Mouse (Mus musculus): ENCODE data around the gene Phf7. TPM values are rescaled to one million over a fixed set of nuclear protein-coding genes. Genes with fewer than 3 reads are reported as not detected.

Gene Phf7
- polyA plus RNA-seq, 1 experiment from 2014 or later = 14.4 TPM

- H3K9me3 ChIP-seq (ENCODE audit: control insufficient read depth, low read length) = no peaks in the 10 kb centered on the region
- H3K27ac ChIP-seq (ENCODE audit: low read depth) = no peak within 1 kb of the TSS
- no peak within 1 kb of the TSS for H3K4me3 ChIP-seq (ENCODE audit: low read depth, low read length)
- peak within 1 kb of the TSS; percentile 26 for H3K4me2 ChIP-seq (ENCODE audit: low read length)
- no peaks in the 10 kb centered on the region; the same call in 1 of the 2 replicates for H3K4me1 ChIP-seq (replicated peaks; ENCODE audit: control insufficient read depth, insufficient read depth, low read length)
- H3K36me3 ChIP-seq (ENCODE audit: control insufficient read depth, insufficient read depth, low read length) = no peaks in the 10 kb centered on the region
- peak; percentile 77 for ATAC-seq (replicated peaks; ENCODE audit: low FRiP score, low TSS enrichment, low read depth)
- WGBS = 9% methylated on average over 11 of the region's 11 CpGs
- H3K9ac ChIP-seq (ENCODE audit: low read length) = 0 out of 2 replicates have a peak within 1 kb of the TSS, but pooled peaks have one; percentile 13
- no peaks in the 10 kb centered on the region for H3K27me3 ChIP-seq (replicated peaks; ENCODE audit: control insufficient read depth, insufficient read depth, low read length)
- DNase-seq (ENCODE audit: low spot score) = peak; percentile 66
These were observed 33.5 kb downstream of the Phf7 start, which contains the start of gene Sema3g for GRCm38 (mm10) chr14:31217666-31218065. Sema3g (plus strand) TSS chr14:31217860.

GRCm38 (mm10) chr14:31216846-31217245 lies 34.3 kb downstream of the Phf7 start, which contains the start of gene Nisch:
Nisch (minus strand) TSS chr14:31216946.
- no peaks in the 10 kb centered on the region for H3K36me3 ChIP-seq (ENCODE audit: control insufficient read depth, insufficient read depth, low read length)
- DNase-seq (ENCODE audit: low spot score) (no peak), ATAC-seq (replicated peaks; ENCODE audit: low FRiP score, low TSS enrichment, low read depth) (no peak)
- no peaks in the 10 kb centered on the region; the same call in 1 of the 2 replicates for H3K4me1 ChIP-seq (replicated peaks; ENCODE audit: control insufficient read depth, insufficient read depth, low read length)
- 78% methylated on average over 2 of the region's 2 CpGs for WGBS
- no peak within 1 kb of the TSS for H3K4me3 ChIP-seq (ENCODE audit: low read depth, low read length)
- no peak within 1 kb of the TSS for H3K27ac ChIP-seq (ENCODE audit: low read depth)
- H3K27me3 ChIP-seq (replicated peaks; ENCODE audit: control insufficient read depth, insufficient read depth, low read length) = no peaks in the 10 kb centered on the region
- H3K9me3 ChIP-seq (ENCODE audit: control insufficient read depth, low read length) = no peaks in the 10 kb centered on the region
- H3K9ac ChIP-seq (ENCODE audit: low read length) = 0 out of 2 replicates have a peak within 1 kb of the TSS, but pooled peaks have one; percentile 13
- peak within 1 kb of the TSS; percentile 26 for H3K4me2 ChIP-seq (ENCODE audit: low read length)

- WGBS = 34% methylated on average over 15 of the region's 15 CpGs
These were observed 35.7 kb downstream of the Phf7 start for GRCm38 (mm10) chr14:31215157-31216002.

DNA sequence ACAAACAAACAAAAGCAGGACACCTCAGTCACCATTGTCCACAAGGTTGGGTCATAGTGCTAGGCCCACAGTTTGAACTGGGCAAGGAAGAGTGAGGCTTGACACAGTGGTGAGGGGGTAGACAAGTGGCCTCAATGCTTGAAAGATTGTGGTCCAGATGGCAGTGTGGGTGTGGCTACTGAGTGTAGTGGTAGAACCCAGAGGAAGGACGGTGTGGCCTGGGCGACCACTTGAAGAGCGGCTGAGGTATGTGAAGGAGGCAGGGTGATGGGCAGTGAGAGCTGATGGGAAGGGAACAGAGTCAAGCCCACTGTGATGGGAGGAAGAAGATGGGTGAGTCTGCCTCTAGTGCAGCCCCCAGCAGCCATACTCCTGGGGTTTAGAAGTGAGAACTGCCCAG lies 36.4 kb downstream of the Phf7 start:
- DNase-seq (ENCODE audit: low spot score) (no peak), ATAC-seq (replicated peaks; ENCODE audit: low FRiP score, low TSS enrichment, low read depth) (no peak)
- Histone ChIP-seq H3K27ac (ENCODE audit: low read depth) (no peak overlapping the region), H3K36me3 (ENCODE audit: control insufficient read depth, insufficient read depth, low read length) (no peaks in the 10 kb centered on the region), H3K4me2 (ENCODE audit: low read length) (no peak overlapping the region), H3K27me3 (replicated peaks; ENCODE audit: control insufficient read depth, insufficient read depth, low read length) (no peaks in the 10 kb centered on the region), H3K9ac (ENCODE audit: low read length) (no peak overlapping the region), H3K4me1 (replicated peaks; ENCODE audit: control insufficient read depth, insufficient read depth, low read length) (no peaks in the 10 kb centered on the region; the same call in 1 of the 2 replicates), H3K4me3 (ENCODE audit: low read depth, low read length) (no peak overlapping the region), H3K9me3 (ENCODE audit: control insufficient read depth, low read length) (no peaks in the 10 kb centered on the region)
- 86% methylated on average over 3 of the region's 3 CpGs for WGBS

More at GRCm38 (mm10) chr14:31215157-31216002, 35.7 kb downstream of the Phf7 start:
- no peak for ATAC-seq (replicated peaks; ENCODE audit: low FRiP score, low TSS enrichment, low read depth)
- Histone ChIP-seq H3K27ac (ENCODE audit: low read depth) (no peak overlapping the region), H3K4me1 (replicated peaks; ENCODE audit: control insufficient read depth, insufficient read depth, low read length) (no peaks in the 10 kb centered on the region; the same call in 1 of the 2 replicates), H3K36me3 (ENCODE audit: control insufficient read depth, insufficient read depth, low read length) (no peaks in the 10 kb centered on the region), H3K9me3 (ENCODE audit: control insufficient read depth, low read length) (no peaks in the 10 kb centered on the region), H3K4me2 (ENCODE audit: low read length) (no peak overlapping the region), H3K4me3 (ENCODE audit: low read depth, low read length) (no peak overlapping the region), H3K27me3 (replicated peaks; ENCODE audit: control insufficient read depth, insufficient read depth, low read length) (no peaks in the 10 kb centered on the region), H3K9ac (ENCODE audit: low read length) (no peak overlapping the region)
- DNase-seq (ENCODE audit: low spot score) = peak; percentile 72

- no peaks in the 10 kb centered on the region; the same call in 1 of the 2 replicates for H3K4me1 ChIP-seq (replicated peaks; ENCODE audit: control insufficient read depth, insufficient read depth, low read length)
- WGBS = 63% methylated on average over 8 of the region's 8 CpGs
- H3K4me3 ChIP-seq (ENCODE audit: low read depth, low read length) = no peak overlapping the region
- H3K27me3 ChIP-seq (replicated peaks; ENCODE audit: control insufficient read depth, insufficient read depth, low read length) = no peaks in the 10 kb centered on the region
- H3K9me3 ChIP-seq (ENCODE audit: control insufficient read depth, low read length) = no peaks in the 10 kb centered on the region
- no peak overlapping the region for H3K9ac ChIP-seq (ENCODE audit: low read length)
- H3K4me2 ChIP-seq (ENCODE audit: low read length) = no peak overlapping the region
- H3K27ac ChIP-seq (ENCODE audit: low read depth) = no peak overlapping the region
- ATAC-seq (replicated peaks; ENCODE audit: low FRiP score, low TSS enrichment, low read depth) = no peak
- H3K36me3 ChIP-seq (ENCODE audit: control insufficient read depth, insufficient read depth, low read length) = no peaks in the 10 kb centered on the region
- DNase-seq (ENCODE audit: low spot score) = no peak
These were observed 37.2 kb downstream of the Phf7 start for GRCm38 (mm10) chr14:31213868-31214267.

GRCm38 (mm10) chr14:31212499-31212898 lies 38.6 kb downstream of the Phf7 start:
- Histone ChIP-seq H3K4me1 (replicated peaks; ENCODE audit: control insufficient read depth, insufficient read depth, low read length) (no peaks in the 10 kb centered on the region; the same call in 1 of the 2 replicates), H3K27ac (ENCODE audit: low read depth) (no peak overlapping the region), H3K9me3 (ENCODE audit: control insufficient read depth, low read length) (no peaks in the 10 kb centered on the region), H3K4me2 (ENCODE audit: low read length) (no peak overlapping the region), H3K4me3 (ENCODE audit: low read depth, low read length) (no peak overlapping the region), H3K27me3 (replicated peaks; ENCODE audit: control insufficient read depth, insufficient read depth, low read length) (no peaks in the 10 kb centered on the region), H3K36me3 (ENCODE audit: control insufficient read depth, insufficient read depth, low read length) (no peaks in the 10 kb centered on the region), H3K9ac (ENCODE audit: low read length) (no peak overlapping the region)
- ATAC-seq (replicated peaks; ENCODE audit: low FRiP score, low TSS enrichment, low read depth) (no peak), DNase-seq (ENCODE audit: low spot score) (no peak)
- WGBS = 60% methylated on average over 3 of the region's 3 CpGs

DNA sequence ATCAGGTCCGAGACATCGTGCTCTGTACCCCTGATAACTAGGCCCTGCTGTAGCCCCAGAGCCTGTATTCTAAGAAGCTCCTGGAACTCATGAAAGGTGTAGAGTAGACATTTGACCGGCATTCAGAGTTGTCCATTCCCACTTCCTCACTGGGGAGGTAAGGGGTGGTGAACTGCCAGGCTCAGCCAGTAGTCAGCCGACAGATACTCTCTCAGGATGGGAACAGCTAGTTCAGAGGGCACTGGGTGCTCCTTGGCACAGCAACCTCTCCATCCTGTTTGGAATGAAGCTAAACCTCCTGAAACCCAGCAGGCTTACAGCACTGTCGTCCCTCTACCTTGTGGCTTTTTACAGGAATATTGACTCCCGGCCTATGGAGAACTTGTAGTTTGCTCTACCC lies 39.3 kb downstream of the Phf7 start:
- no peak overlapping the region for H3K4me2 ChIP-seq (ENCODE audit: low read length)
- no peak overlapping the region for H3K9ac ChIP-seq (ENCODE audit: low read length)
- H3K27me3 ChIP-seq (replicated peaks; ENCODE audit: control insufficient read depth, insufficient read depth, low read length) = no peaks in the 10 kb centered on the region
- no peaks in the 10 kb centered on the region for H3K36me3 ChIP-seq (ENCODE audit: control insufficient read depth, insufficient read depth, low read length)
- H3K9me3 ChIP-seq (ENCODE audit: control insufficient read depth, low read length) = no peaks in the 10 kb centered on the region
- no peak for DNase-seq (ENCODE audit: low spot score)
- H3K4me1 ChIP-seq (replicated peaks; ENCODE audit: control insufficient read depth, insufficient read depth, low read length) = peaks cover 3% of the 10 kb centered on the region
- 89% methylated on average over 6 of the region's 6 CpGs for WGBS
- no peak overlapping the region for H3K27ac ChIP-seq (ENCODE audit: low read depth)
- no peak for ATAC-seq (replicated peaks; ENCODE audit: low FRiP score, low TSS enrichment, low read depth)
- H3K4me3 ChIP-seq (ENCODE audit: low read depth, low read length) = no peak overlapping the region

DNA sequence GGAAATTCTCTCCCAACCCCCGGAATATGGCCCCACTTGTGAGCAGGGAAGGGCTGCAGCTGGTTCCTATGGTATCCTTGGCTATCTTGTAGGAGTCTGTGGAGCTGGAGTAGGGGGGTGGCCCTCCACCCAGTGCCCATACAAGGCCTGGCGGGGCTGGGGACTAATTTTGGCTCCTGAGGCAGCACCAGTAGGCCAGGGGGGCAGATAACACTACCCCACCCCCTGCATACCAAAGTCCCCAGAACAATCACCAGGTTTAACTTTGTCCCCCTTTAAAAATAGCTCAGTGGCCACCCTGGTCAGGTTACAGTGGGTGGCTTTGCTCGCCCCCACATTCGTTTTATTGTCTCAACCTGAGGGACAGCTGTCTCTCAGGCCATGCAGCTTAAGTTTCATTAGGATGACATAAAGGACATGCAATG lies 42.0 kb downstream of the Phf7 start:
- DNase-seq (ENCODE audit: low spot score) (no peak), ATAC-seq (replicated peaks; ENCODE audit: low FRiP score, low TSS enrichment, low read depth) (no peak)
- no peak overlapping the region for H3K27ac ChIP-seq (ENCODE audit: low read depth)
- H3K4me1 ChIP-seq (replicated peaks; ENCODE audit: control insufficient read depth, insufficient read depth, low read length) = peaks cover 12% of the 10 kb centered on the region
- no peak overlapping the region for H3K4me2 ChIP-seq (ENCODE audit: low read length)
- H3K27me3 ChIP-seq (replicated peaks; ENCODE audit: control insufficient read depth, insufficient read depth, low read length) = no peaks in the 10 kb centered on the region
- H3K4me3 ChIP-seq (ENCODE audit: low read depth, low read length) = no peak overlapping the region
- H3K9ac ChIP-seq (ENCODE audit: low read length) = no peak overlapping the region
- no peaks in the 10 kb centered on the region for H3K9me3 ChIP-seq (ENCODE audit: control insufficient read depth, low read length)
- 75% methylated on average over 4 of the region's 4 CpGs for WGBS
- peaks cover 3% of the 10 kb centered on the region for H3K36me3 ChIP-seq (ENCODE audit: control insufficient read depth, insufficient read depth, low read length)
